Mouse (Mus musculus) megakaryocyte progenitor cell, adult 5-6 weeks (primary cell): ENCODE data around the gene Btbd10. TPM values are rescaled to one million over a fixed set of nuclear protein-coding genes. Genes with fewer than 3 reads are reported as not detected.
A peak's percentile ranks its signal among the peaks of the same experiment; 100 is the strongest.

ENCODE experiments used
- ATAC-seq: replicated peaks from 2 replicates; pipeline ENCODE4 v1.8.0; 2016; ENCODE audit warnings: mild to moderate bottlenecking, moderate TSS enrichment, inconsistent platforms; ENCODE audit not compliant: poor library complexity
- total RNA-seq, 2 experiments: library from RNA; stranded (forward) in 1 of 2; stranded (reverse) in 1 of 2; fragments of 157-497, 149-512 nt in 1 of 2; fragments of 200-1000 nt in 1 of 2; gene quantifications; 2 replicates each; pipeline versions ENCODE4 v1.2.3 to v1.2.4; 2015 to 2017

Gene Btbd10
- total RNA-seq (2015) (16.8 and 18.3 TPM in 2 replicates), total RNA-seq (2017) (19.8 and 19.9 TPM in 2 replicates)

- peak; percentile 93 for ATAC-seq
Observed at GRCm38 (mm10) chr7:113368746-113369619, at the start of gene Btbd10. Btbd10 (minus strand) TSS chr7:113369392.

- ATAC-seq, result no peak
Observed at GRCm38 (mm10) chr7:113416536-113416935, 47.3 kb upstream of the Btbd10 start.

- ATAC-seq, result no peak
Observed at GRCm38 (mm10) chr7:113415256-113415655, 46.1 kb upstream of the Btbd10 start.

- no peak for ATAC-seq
Observed at GRCm38 (mm10) chr7:113408712-113409111, 39.5 kb upstream of the Btbd10 start.

- no peak for ATAC-seq
Observed at GRCm38 (mm10) chr7:113398083-113398482, 28.9 kb upstream of the Btbd10 start.

GRCm38 (mm10) chr7:113396661-113397060 is 27.5 kb upstream of the Btbd10 start:
- no peak for ATAC-seq

GRCm38 (mm10) chr7:113391619-113392018 is 22.4 kb upstream of the Btbd10 start:
- peak; percentile 83 for ATAC-seq

GRCm38 (mm10) chr7:113388470-113388869 is 19.3 kb upstream of the Btbd10 start, which contains the start of gene Pth:
Pth (minus strand) TSS chr7:113388570.
- ATAC-seq, result no peak

GRCm38 (mm10) chr7:113377875-113378658 is 8.9 kb upstream of the Btbd10 start:
- peak; percentile 100 for ATAC-seq

- no peak for ATAC-seq
Observed at GRCm38 (mm10) chr7:113372682-113373081, 3.5 kb upstream of the Btbd10 start.

GRCm38 (mm10) chr7:113369620-113370340 is 588 bp upstream of the Btbd10 start:
- ATAC-seq, result peak; percentile 56

- no peak for ATAC-seq
Observed at GRCm38 (mm10) chr7:113367440-113367839, 1.8 kb downstream of the Btbd10 start.

GRCm38 (mm10) chr7:113349089-113349488 is 20.1 kb downstream of the Btbd10 start:
- ATAC-seq, result peak; percentile 95

- no peak for ATAC-seq
Observed at GRCm38 (mm10) chr7:113347694-113348093, 21.5 kb downstream of the Btbd10 start.

GRCm38 (mm10) chr7:113347271-113347670 is 21.9 kb downstream of the Btbd10 start:
- ATAC-seq, result no peak

GRCm38 (mm10) chr7:113335250-113335649 is 33.9 kb downstream of the Btbd10 start:
- no peak for ATAC-seq

- ATAC-seq, result no peak
Observed at GRCm38 (mm10) chr7:113334036-113334435, 35.2 kb downstream of the Btbd10 start.

GRCm38 (mm10) chr7:113320128-113320527 is 49.1 kb downstream of the Btbd10 start:
- ATAC-seq, result no peak

- ATAC-seq, result peak; percentile 96
Observed at GRCm38 (mm10) chr7:113311784-113312183, 57.4 kb downstream of the Btbd10 start.

- ATAC-seq, result no peak
Observed at GRCm38 (mm10) chr7:113310136-113310535, 59.1 kb downstream of the Btbd10 start.

GRCm38 (mm10) chr7:113297813-113298212 is 71.4 kb downstream of the Btbd10 start:
- ATAC-seq, result 0 out of 2 replicates have a peak, but pooled peaks have one; percentile 8
